Mouse (Mus musculus): ENCODE data around the gene Pigv.

- TF ChIP-seq POLR2A (IDR thresholded peaks at IDR 0.05; ENCODE audit: control insufficient read depth in 1 of 2, insufficient read depth in 1 of 2, low read depth in 1 of 2, low read length in 2 of 2, poor library complexity in 1 of 2): no peak
- TF ChIP-seq POLR2AphosphoS5 (IDR thresholded peaks at IDR 0.05; ENCODE audit: borderline replicate concordance, low read depth, low read length): no peak
- TF ChIP-seq CTCF (IDR thresholded peaks at IDR 0.05 in 2 of 3, conservative IDR thresholded peaks at IDR 0.05 in 1 of 3; ENCODE audit: control insufficient read depth in 1 of 3, insufficient read depth in 1 of 3, low read depth in 2 of 3, low read length in 3 of 3, poor library complexity in 1 of 3, severe bottlenecking in 1 of 3): no peak
- no peak for TF ChIP-seq E2F4 (IDR thresholded peaks at IDR 0.05; ENCODE audit: borderline replicate concordance, low read depth, low read length)
Measured at GRCm38 (mm10) chr4:133651986-133652385, 20.5 kb downstream of the Pigv start.
